Mouse (Mus musculus): ENCODE data around the gene Onecut3.
A peak's percentile ranks its signal among the peaks of the same experiment; 100 is the strongest.

Gene Onecut3

GRCm38 (mm10) chr10:80494732-80495131, at the start of gene Onecut3:
Gene Onecut3 (plus strand): TSS chr10:80494835.
- no peak for DNase-seq (ENCODE audit: low spot score)

GRCm38 (mm10) chr10:80445052-80445451, 49.6 kb upstream of the Onecut3 start:
- no peak for DNase-seq (ENCODE audit: low spot score)

DNA sequence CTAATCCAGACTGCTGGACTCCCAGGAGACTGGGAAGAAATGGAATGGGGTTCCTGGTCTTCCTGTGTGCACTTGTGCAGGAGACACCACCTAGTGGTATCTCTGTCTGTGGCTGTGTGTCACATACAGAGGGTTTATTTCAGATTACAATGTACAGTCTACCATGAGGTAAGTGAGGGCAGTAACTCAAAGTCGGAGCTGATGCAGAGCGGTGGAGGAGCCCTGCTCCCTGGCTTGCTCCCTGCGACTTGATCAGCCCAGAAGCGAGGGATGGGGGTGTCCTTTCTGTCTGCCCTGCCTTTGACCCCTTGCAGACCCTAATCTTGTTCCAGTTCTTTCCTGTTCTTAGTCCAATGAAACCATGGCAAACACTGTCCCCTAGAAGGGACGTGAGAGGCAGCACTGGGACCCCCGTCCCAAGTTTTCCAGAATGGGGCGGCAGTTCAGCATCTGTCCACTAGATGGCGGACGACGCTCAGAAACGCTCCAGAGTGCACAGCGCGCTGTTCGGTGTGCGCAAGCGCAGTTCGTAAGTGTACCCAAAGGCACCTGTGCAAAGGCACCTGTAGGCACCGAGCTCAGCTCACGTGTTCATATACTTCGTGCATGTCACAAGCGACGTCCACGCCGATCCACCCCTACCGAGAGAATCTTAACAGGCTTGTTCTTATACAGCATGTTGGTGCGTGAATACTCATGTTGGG, 48.6 kb upstream of the Onecut3 start:
- DNase-seq (ENCODE audit: low spot score): peak; percentile 78

GRCm38 (mm10) chr10:80450599-80450998, 44.0 kb upstream of the Onecut3 start:
- no peak for DNase-seq (ENCODE audit: low spot score)

- DNase-seq (ENCODE audit: low spot score): no peak
Measured at GRCm38 (mm10) chr10:80453601-80454000, 41.0 kb upstream of the Onecut3 start.

- DNase-seq (ENCODE audit: low spot score): no peak
Measured at GRCm38 (mm10) chr10:80454781-80455180, 39.9 kb upstream of the Onecut3 start.

DNA sequence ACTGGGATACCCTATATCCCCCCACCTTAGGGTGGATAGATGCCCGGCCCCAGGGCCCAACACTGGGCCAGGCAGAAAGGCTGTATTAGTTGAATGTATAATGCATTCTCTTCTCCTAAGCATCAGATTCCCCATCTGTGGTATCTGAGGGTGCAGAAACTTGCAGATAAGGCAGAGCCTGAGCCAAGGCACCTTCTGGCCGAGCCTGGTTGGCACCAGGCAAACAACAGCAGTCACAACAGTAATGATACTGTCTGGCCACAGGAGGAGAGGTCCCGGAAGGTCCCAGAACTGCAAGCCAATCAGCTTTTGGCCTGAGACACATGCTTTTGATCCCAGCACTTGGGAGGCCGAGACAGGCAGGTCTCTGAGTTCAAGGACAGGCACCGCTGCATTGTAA, 38.9 kb upstream of the Onecut3 start:
- DNase-seq (ENCODE audit: low spot score): no peak

DNA sequence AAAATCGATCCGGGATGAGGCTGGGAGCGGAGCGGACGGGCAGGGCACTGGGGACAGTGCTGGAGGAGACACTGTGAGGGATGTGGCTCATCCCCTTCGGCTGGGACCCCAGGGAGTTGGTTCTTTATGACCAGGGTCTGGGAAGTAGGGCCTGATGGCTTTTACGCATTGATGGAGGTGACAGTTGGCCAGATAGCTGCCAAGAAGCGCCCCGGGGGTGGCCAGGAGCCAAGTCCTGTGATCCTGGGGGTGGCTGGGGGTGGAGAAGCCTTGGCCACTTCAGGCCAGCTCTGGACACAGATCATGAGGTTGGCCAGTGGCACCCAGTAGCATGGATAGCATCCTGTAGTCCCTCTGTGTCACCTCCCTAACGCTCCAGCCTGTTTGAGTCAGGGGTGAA, 35.4 kb upstream of the Onecut3 start:
- no peak for DNase-seq (ENCODE audit: low spot score)

GRCm38 (mm10) chr10:80459671-80460070, 35.0 kb upstream of the Onecut3 start:
- DNase-seq (ENCODE audit: low spot score): no peak

DNA sequence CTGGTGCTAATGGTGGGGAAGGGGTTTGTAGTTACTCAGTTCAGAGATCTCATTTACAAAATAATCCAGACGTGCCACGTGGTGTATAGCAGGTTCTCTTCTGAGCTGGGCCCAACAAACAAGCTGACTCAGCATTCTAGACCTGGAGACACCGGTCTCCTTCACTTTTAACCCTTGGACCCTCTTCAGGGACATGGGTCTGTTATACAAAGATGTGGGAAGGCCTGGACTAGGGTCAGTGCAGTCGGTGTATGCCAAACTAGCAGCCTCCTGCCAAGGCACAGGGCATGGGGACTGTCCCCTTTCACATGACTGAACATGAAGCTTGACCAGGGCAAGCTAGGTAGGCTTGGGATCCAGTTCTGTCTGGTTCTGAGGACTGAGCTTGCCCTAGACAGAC, 34.3 kb upstream of the Onecut3 start:
- no peak for DNase-seq (ENCODE audit: low spot score)

DNA sequence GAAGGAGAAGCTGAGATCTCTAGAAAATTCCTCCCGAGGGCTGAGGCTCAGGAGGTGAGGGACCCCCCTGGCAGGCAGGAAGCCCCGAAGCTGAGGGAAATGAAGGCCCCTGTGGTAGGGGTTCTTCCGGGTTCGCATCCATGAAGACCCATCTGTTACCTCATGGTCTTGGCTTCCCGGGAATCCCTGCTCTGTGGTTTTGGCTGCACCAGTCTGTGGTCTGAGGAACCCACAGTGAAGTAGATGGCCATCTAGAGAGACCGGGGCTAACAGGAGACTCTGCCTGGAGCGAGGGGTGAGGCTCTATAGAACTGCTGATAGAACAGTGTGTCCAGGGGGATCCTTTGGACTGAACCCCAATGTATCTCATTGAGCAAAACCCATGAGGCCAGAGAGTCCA, 33.3 kb upstream of the Onecut3 start:
- no peak for DNase-seq (ENCODE audit: low spot score)

DNA sequence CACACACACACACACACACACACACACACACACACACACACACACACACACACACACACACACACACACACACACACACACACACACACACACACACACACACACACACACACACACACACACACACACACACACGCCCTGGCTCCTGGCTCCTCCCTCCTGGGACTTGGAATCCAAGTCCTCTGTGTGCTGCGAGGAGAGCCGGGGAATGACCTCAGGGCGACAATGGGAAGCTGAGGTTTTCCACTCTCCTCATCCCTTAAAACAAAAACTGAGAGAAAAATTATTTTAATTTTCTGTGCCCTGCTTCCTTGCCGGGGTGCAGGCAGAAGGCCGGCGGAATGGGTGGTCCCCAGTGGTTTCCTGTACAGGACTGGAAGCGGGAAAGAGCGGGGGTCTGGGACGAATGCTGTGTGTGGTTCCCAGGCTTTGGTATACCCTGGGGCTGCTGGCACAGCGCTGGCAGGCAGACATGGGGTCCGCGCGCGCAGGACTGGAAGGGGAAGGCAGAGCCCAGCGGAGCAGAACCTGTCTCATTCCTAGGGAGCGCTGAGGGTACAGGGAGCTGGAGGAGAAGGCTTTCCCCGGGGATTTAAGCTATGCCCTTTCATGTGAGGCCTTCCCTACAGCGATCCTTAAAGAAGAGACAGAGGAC, 30.1 kb upstream of the Onecut3 start:
- no peak for DNase-seq (ENCODE audit: low spot score)

DNA sequence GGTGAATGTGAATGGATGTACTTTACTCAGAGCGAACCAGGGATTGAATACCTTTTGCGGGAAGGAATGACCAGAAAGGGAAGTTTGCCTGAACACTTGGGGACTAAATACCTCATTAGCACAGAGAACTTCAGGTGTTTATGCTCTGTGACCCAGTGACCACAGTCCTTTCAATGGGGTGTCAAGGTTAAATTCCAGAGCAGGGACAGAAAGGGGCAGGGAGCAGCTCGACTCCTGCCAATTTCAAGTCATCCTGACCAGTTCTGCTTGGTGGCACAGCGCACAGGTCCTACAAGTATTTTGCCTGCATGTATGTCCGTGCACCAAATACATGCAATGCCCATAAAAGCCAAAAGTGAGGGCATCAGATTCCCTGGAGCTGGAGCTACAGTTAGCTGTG, 29.6 kb upstream of the Onecut3 start:
- no peak for DNase-seq (ENCODE audit: low spot score)

DNA sequence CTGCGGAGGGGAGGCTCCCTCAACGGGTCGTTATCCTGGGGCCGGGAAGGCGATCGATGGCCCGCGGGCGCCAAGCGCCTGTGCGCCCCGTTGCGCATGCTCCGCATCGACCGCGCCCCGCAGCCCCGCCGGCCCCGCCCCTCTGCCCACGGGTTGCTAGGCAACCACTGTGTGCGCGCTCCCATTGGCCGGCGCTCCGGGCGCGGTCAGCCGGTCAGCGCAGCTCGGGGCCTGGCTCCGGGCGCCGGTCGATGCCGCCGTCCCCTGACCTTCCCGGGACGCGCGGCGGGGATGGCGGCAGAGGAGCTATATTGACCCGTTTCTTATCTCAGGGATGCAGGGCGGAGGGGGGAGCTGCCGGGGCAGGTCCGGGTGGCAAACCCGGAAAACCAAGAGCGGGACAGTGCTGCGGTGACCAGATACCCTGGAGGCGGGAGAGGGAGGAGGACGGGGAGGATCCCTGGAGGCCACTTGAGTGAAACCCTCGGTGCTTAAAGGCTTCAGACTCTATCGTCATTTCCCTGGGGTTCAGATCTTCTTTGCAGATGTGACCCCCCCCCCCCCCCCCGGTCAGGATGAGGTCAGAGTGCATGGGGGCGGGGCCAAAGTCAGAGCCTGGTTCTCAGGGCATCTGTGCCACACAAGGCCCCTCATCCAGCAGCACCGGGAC, 19.2 kb upstream of the Onecut3 start:
- peak; percentile 89 for DNase-seq (ENCODE audit: low spot score)

DNA sequence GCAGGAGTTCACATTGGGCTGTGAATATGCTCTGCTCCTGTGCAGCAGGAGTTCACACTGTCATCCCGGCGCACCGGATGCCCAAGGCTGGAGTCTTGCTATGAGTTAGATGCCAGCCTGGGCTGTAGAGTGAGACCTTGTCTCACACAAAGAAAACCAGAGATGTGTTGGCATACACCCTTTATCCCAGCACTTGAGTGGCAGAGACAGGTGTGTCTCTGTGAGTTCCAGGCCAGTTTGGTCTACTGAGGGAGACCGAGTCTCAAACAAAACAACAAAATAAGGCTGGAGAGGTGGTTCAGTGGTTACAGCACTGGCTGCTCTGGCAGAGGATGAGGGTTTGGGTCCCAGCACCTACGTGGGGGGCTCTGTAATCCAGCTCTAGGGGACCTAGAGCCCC, 16.1 kb upstream of the Onecut3 start:
- no peak for DNase-seq (ENCODE audit: low spot score)

DNA sequence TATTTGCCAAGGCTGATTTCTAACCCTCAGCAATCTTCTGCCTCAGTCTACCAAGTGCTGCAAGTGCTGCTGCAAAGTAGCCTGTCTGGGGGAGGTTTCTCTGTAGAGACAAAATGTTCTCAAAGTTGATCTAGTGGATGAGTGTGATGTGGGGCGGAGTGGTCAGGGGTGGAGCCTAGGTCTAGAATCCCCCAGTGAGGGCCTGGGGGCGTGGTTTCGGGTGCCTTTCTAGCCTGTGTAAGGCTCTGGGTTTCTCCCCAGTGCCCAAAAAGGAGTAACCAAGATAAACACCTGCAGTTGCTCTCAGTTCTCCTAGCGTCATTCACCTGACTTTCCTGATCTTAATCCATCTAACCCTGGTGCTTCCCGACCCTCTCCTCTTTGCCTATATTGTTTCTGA, 13.6 kb upstream of the Onecut3 start:
- no peak for DNase-seq (ENCODE audit: low spot score)

- no peak for DNase-seq (ENCODE audit: low spot score)
Measured at GRCm38 (mm10) chr10:80486862-80487379, 7.7 kb upstream of the Onecut3 start.

- DNase-seq (ENCODE audit: low spot score): no peak
Measured at GRCm38 (mm10) chr10:80490051-80490450, 4.6 kb upstream of the Onecut3 start.

- no peak for DNase-seq (ENCODE audit: low spot score)
Measured at GRCm38 (mm10) chr10:80495901-80496300, 1.3 kb downstream of the Onecut3 start.

DNA sequence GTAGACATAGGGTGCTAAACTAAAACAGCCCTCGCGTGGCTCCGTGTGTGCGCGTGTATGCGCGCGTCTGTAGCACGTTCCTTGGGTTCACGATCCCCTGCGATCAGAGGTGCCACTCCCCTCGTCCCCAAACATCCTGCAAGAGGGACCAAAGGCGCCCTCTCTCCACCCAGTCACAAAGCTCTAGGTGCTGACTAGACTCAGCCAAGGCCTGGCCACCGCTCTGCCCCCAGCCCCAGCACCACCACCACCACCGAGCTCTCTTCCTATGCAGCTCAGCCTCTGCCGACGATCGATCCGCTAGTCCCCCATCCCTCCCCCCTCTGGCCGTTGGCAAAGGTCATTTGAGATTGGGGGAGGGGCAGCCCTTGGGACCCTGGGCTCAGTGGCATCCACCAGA, 1.8 kb downstream of the Onecut3 start:
- no peak for DNase-seq (ENCODE audit: low spot score)

- DNase-seq (ENCODE audit: low spot score): no peak
Measured at GRCm38 (mm10) chr10:80502291-80502690, 7.7 kb downstream of the Onecut3 start.

- no peak for DNase-seq (ENCODE audit: low spot score)
Measured at GRCm38 (mm10) chr10:80502819-80503314, 8.2 kb downstream of the Onecut3 start.
